Mouse (Mus musculus): Measurements from ENCODE around the gene Pdpr.

DNA sequence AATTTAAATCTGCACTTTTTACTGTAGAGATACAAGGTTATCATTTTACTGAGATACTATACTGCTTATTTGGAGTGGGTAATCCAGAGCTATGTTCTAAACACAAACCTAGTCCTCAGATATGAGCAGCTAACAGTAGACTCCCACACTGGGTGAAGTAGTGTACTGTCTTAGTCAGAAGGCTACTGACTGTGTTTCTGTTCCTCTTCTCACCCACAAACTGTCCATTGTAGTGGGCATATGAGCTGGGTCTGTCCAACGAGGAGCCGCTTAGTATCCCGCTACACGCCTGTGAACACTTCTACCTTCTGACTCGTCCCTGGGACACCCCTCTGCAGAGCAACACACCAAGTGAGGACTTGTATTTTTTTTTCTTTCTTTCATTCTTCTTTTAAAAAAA is 20.5 kb downstream of the Pdpr start:
- TF ChIP-seq POLR2A (IDR thresholded peaks at IDR 0.05; ENCODE audit: borderline replicate concordance, extremely low read depth, low read depth, low read length) = no peak
- TF ChIP-seq CTCF (IDR thresholded peaks at IDR 0.05; ENCODE audit: insufficient read depth, low read length) = no peak

Measured in lung, adult 2 months (tissue).